Mouse (Mus musculus): ENCODE data around the gene 2010106E10Rik. TPM values are rescaled to one million over a fixed set of nuclear protein-coding genes. Genes with fewer than 3 reads are reported as not detected.

2010106E10Rik gene
- polyA plus RNA-seq (2014; fragmentation: Nextera tagmentation; extraction: Ambion mirVana): not detected in 2 replicates

GRCm38 (mm10) chrX:112494974-112495373 lies at the start of gene 2010106E10Rik:
Gene 2010106E10Rik (plus strand): TSS chrX:112495274.
- no peak within 1 kb of the TSS for H3K4me3 ChIP-seq (ENCODE audit: low read depth, low read length)

GRCm38 (mm10) chrX:112505651-112506050 lies 10.6 kb downstream of the 2010106E10Rik start:
- ATAC-seq (replicated peaks; ENCODE audit: insufficient number of reproducible peaks, low FRiP score, low TSS enrichment, low read depth): no peak
- WGBS: 80% methylated on average over 2 of the region's 2 CpGs
- H3K27me3 ChIP-seq (ENCODE audit: control insufficient read depth, insufficient read depth, low read length): no peaks in the 10 kb centered on the region

More at GRCm38 (mm10) chrX:112494974-112495373, at the start of gene 2010106E10Rik:
- Histone ChIP-seq H3K4me2 (ENCODE audit: low read depth, low read length) (no peak within 1 kb of the TSS), H3K36me3 (replicated peaks; ENCODE audit: control insufficient read depth, insufficient read depth, low read depth, low read length) (no peaks in the 10 kb centered on the region), H3K27me3 (ENCODE audit: control insufficient read depth, insufficient read depth, low read length) (no peaks in the 10 kb centered on the region), H3K9me3 (replicated peaks; ENCODE audit: control insufficient read depth, low read length) (no peaks in the 10 kb centered on the region), H3K27ac (replicated peaks; ENCODE audit: low read depth, low read length) (no peak within 1 kb of the TSS), H3K4me1 (ENCODE audit: control insufficient read depth, insufficient read depth, low read length) (no peaks in the 10 kb centered on the region), H3K9ac (replicated peaks; ENCODE audit: low read length) (no peak within 1 kb of the TSS)
- 84% methylated on average over 1 of the region's 1 CpGs for WGBS
- ATAC-seq (replicated peaks; ENCODE audit: insufficient number of reproducible peaks, low FRiP score, low TSS enrichment, low read depth) (no peak), DNase-seq (ENCODE audit: low spot score) (no peak)

GRCm38 (mm10) chrX:112524755-112525154 lies 29.7 kb downstream of the 2010106E10Rik start:
- Histone ChIP-seq H3K4me1 (ENCODE audit: control insufficient read depth, insufficient read depth, low read length) (no peaks in the 10 kb centered on the region), H3K27ac (replicated peaks; ENCODE audit: low read depth, low read length) (no peak overlapping the region), H3K4me2 (ENCODE audit: low read depth, low read length) (no peak overlapping the region), H3K36me3 (replicated peaks; ENCODE audit: control insufficient read depth, insufficient read depth, low read depth, low read length) (no peaks in the 10 kb centered on the region), H3K9me3 (replicated peaks; ENCODE audit: control insufficient read depth, low read length) (no peaks in the 10 kb centered on the region), H3K4me3 (ENCODE audit: low read depth, low read length) (no peak overlapping the region), H3K27me3 (ENCODE audit: control insufficient read depth, insufficient read depth, low read length) (no peaks in the 10 kb centered on the region), H3K9ac (replicated peaks; ENCODE audit: low read length) (no peak overlapping the region)
- peak; percentile 63 for DNase-seq (ENCODE audit: low spot score)
- 47% methylated on average over 1 of the region's 1 CpGs for WGBS
- no peak for ATAC-seq (replicated peaks; ENCODE audit: insufficient number of reproducible peaks, low FRiP score, low TSS enrichment, low read depth)

More at GRCm38 (mm10) chrX:112505651-112506050, 10.6 kb downstream of the 2010106E10Rik start:
- no peak overlapping the region for H3K27ac ChIP-seq (replicated peaks; ENCODE audit: low read depth, low read length)
- H3K4me2 ChIP-seq (ENCODE audit: low read depth, low read length): no peak overlapping the region
- H3K4me3 ChIP-seq (ENCODE audit: low read depth, low read length): no peak overlapping the region
- no peaks in the 10 kb centered on the region for H3K36me3 ChIP-seq (replicated peaks; ENCODE audit: control insufficient read depth, insufficient read depth, low read depth, low read length)
- no peak for DNase-seq (ENCODE audit: low spot score)
- H3K9me3 ChIP-seq (replicated peaks; ENCODE audit: control insufficient read depth, low read length): no peaks in the 10 kb centered on the region
- no peak overlapping the region for H3K9ac ChIP-seq (replicated peaks; ENCODE audit: low read length)
- H3K4me1 ChIP-seq (ENCODE audit: control insufficient read depth, insufficient read depth, low read length): no peaks in the 10 kb centered on the region

- Histone ChIP-seq H3K4me3 (ENCODE audit: low read depth, low read length) (no peak overlapping the region), H3K9ac (replicated peaks; ENCODE audit: low read length) (no peak overlapping the region), H3K4me2 (ENCODE audit: low read depth, low read length) (no peak overlapping the region), H3K27ac (replicated peaks; ENCODE audit: low read depth, low read length) (no peak overlapping the region), H3K27me3 (ENCODE audit: control insufficient read depth, insufficient read depth, low read length) (no peaks in the 10 kb centered on the region), H3K36me3 (replicated peaks; ENCODE audit: control insufficient read depth, insufficient read depth, low read depth, low read length) (no peaks in the 10 kb centered on the region), H3K4me1 (ENCODE audit: control insufficient read depth, insufficient read depth, low read length) (no peaks in the 10 kb centered on the region), H3K9me3 (replicated peaks; ENCODE audit: control insufficient read depth, low read length) (no peaks in the 10 kb centered on the region)
- peak; percentile 0 for DNase-seq (ENCODE audit: low spot score)
- no peak for ATAC-seq (replicated peaks; ENCODE audit: insufficient number of reproducible peaks, low FRiP score, low TSS enrichment, low read depth)
- WGBS: 58% methylated on average over 1 of the region's 1 CpGs
Observed at GRCm38 (mm10) chrX:112543115-112543514, 48.0 kb downstream of the 2010106E10Rik start.

GRCm38 (mm10) chrX:112567716-112568115 lies 72.6 kb downstream of the 2010106E10Rik start:
- H3K9ac ChIP-seq (replicated peaks; ENCODE audit: low read length): no peak overlapping the region
- H3K4me3 ChIP-seq (ENCODE audit: low read depth, low read length): no peak overlapping the region
- WGBS: 91% methylated on average over 2 of the region's 2 CpGs
- no peaks in the 10 kb centered on the region for H3K4me1 ChIP-seq (ENCODE audit: control insufficient read depth, insufficient read depth, low read length)
- H3K27me3 ChIP-seq (ENCODE audit: control insufficient read depth, insufficient read depth, low read length): no peaks in the 10 kb centered on the region
- H3K9me3 ChIP-seq (replicated peaks; ENCODE audit: control insufficient read depth, low read length): no peaks in the 10 kb centered on the region
- H3K27ac ChIP-seq (replicated peaks; ENCODE audit: low read depth, low read length): no peak overlapping the region
- ATAC-seq (replicated peaks; ENCODE audit: insufficient number of reproducible peaks, low FRiP score, low TSS enrichment, low read depth) (no peak), DNase-seq (ENCODE audit: low spot score) (no peak)
- H3K4me2 ChIP-seq (ENCODE audit: low read depth, low read length): no peak overlapping the region
- H3K36me3 ChIP-seq (replicated peaks; ENCODE audit: control insufficient read depth, insufficient read depth, low read depth, low read length): no peaks in the 10 kb centered on the region

- WGBS: 16% methylated on average over 67 of the region's 79 CpGs
- Histone ChIP-seq H3K4me1 (ENCODE audit: control insufficient read depth, insufficient read depth, low read length) (no peaks in the 10 kb centered on the region), H3K9ac (replicated peaks; ENCODE audit: low read length) (peak within 1 kb of the TSS; percentile 75), H3K27ac (replicated peaks; ENCODE audit: low read depth, low read length) (peak within 1 kb of the TSS; percentile 54), H3K4me2 (ENCODE audit: low read depth, low read length) (peak within 1 kb of the TSS; percentile 32), H3K27me3 (ENCODE audit: control insufficient read depth, insufficient read depth, low read length) (no peaks in the 10 kb centered on the region), H3K4me3 (ENCODE audit: low read depth, low read length) (peak within 1 kb of the TSS; percentile 64), H3K36me3 (replicated peaks; ENCODE audit: control insufficient read depth, insufficient read depth, low read depth, low read length) (no peaks in the 10 kb centered on the region), H3K9me3 (replicated peaks; ENCODE audit: control insufficient read depth, low read length) (no peaks in the 10 kb centered on the region)
- ATAC-seq (replicated peaks; ENCODE audit: insufficient number of reproducible peaks, low FRiP score, low TSS enrichment, low read depth): peak; percentile 99
- peak; percentile 84 for DNase-seq (ENCODE audit: low spot score)
Observed at GRCm38 (mm10) chrX:112600511-112601305, 105.6 kb downstream of the 2010106E10Rik start, which contains the start of gene Zfp711. Gene Zfp711 (plus strand): TSS chrX:112600526.

GRCm38 (mm10) chrX:112601306-112602120 lies 106.4 kb downstream of the 2010106E10Rik start:
- Histone ChIP-seq H3K4me2 (ENCODE audit: low read depth, low read length) (peak overlapping the region; percentile 32), H3K9ac (replicated peaks; ENCODE audit: low read length) (peak overlapping the region; percentile 75), H3K4me3 (ENCODE audit: low read depth, low read length) (peak overlapping the region; percentile 64), H3K27ac (replicated peaks; ENCODE audit: low read depth, low read length) (peak overlapping the region; percentile 54), H3K36me3 (replicated peaks; ENCODE audit: control insufficient read depth, insufficient read depth, low read depth, low read length) (no peaks in the 10 kb centered on the region), H3K27me3 (ENCODE audit: control insufficient read depth, insufficient read depth, low read length) (no peaks in the 10 kb centered on the region), H3K9me3 (replicated peaks; ENCODE audit: control insufficient read depth, low read length) (no peaks in the 10 kb centered on the region), H3K4me1 (ENCODE audit: control insufficient read depth, insufficient read depth, low read length) (no peaks in the 10 kb centered on the region)
- ATAC-seq (replicated peaks; ENCODE audit: insufficient number of reproducible peaks, low FRiP score, low TSS enrichment, low read depth): peak; percentile 74
- peak; percentile 42 for DNase-seq (ENCODE audit: low spot score)
- WGBS: 18% methylated on average over 56 of the region's 81 CpGs

Data from embryonic facial prominence, embryonic 11.5 days (tissue).